Mouse (Mus musculus) NIH3T3 (cell line): Measurements from ENCODE around the gene Wwc1.

Experiments used
- DNase-seq: peaks from one replicate; pipeline ENCODE4 v3.0.0-alpha.2; 2012; ENCODE audit warnings: low read depth

Wwc1 gene

GRCm38 (mm10) chr11:35980411-35980917 lies at the start of gene Wwc1:
Gene Wwc1 (minus strand): TSS chr11:35980527.
- peak; percentile 64 for DNase-seq

GRCm38 (mm10) chr11:36020009-36020408 lies 39.7 kb upstream of the Wwc1 start:
- DNase-seq, result no peak

DNA sequence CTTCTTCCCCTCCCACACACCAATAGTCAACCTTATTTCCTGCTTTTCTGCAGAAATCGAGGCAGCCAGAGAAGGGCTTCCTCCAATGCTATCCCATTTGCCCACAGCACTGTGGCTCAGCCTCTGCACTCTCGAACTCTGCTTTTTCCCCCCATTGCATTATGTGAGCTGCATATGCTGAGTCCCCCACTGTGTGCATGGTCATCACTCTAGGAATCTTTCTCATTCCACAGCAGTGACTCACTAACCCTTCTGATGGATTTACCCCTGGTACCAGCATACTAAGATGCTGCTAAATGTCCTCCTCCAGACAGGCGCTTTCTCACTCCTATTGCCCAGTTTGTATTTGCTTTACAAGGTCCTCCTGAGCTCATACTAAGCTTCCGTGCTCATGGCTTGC lies 32.9 kb upstream of the Wwc1 start:
- peak; percentile 36 for DNase-seq

GRCm38 (mm10) chr11:36009281-36010208 lies 29.2 kb upstream of the Wwc1 start:
- no peak for DNase-seq

DNA sequence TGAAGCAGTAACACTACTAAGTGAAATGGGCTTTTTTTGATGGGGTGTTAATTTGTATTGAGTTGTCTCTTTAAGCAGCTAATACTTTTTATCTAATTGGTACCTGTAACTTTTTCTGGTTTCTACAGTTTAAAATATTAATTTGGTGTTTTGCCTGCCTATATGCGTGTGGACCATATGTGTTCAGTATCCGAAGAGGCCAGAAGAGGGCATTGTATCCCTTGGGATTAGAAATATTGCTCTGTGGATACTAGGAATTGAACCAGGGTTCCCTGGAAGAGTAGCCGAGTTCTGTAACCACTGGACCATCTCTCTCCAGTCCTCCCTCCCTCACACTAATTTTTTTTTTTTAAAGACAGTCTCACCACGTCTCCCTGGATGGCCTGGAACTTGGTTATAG lies 22.6 kb upstream of the Wwc1 start:
- DNase-seq, result no peak

DNA sequence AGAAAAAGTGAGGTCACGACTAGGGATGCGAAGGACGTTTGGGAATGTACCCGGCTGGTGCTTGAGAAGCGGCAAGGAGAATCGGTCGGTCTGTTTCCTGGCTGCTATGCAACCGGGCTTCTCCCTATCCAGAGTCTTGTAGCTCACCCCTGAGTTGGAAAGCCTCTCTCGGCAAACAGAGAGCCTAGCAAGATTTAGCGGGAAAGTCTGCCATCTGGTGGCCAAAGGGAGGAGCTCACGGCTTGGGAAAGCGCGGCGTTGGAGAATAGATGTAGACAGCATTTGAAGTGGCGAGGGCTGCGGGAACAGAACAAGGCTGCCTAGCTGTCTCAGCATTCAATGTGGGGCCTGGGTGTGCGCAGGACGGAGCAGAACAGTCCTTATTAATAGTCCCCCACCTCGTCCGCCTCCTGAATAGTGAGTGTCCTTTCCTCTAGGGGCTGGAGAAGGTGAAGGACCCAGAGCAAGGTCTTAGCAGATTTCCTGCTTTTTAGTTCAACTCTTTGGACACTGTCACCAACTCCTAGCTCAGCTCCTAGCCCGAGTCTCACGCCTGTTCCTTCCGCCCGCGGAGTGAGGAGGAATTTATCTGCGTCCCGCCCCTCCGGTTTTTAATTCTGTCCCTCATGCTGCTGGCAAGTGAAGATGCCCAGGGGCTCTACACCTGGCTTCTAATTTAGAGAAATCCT lies 21.1 kb upstream of the Wwc1 start:
- DNase-seq, result peak; percentile 96

DNA sequence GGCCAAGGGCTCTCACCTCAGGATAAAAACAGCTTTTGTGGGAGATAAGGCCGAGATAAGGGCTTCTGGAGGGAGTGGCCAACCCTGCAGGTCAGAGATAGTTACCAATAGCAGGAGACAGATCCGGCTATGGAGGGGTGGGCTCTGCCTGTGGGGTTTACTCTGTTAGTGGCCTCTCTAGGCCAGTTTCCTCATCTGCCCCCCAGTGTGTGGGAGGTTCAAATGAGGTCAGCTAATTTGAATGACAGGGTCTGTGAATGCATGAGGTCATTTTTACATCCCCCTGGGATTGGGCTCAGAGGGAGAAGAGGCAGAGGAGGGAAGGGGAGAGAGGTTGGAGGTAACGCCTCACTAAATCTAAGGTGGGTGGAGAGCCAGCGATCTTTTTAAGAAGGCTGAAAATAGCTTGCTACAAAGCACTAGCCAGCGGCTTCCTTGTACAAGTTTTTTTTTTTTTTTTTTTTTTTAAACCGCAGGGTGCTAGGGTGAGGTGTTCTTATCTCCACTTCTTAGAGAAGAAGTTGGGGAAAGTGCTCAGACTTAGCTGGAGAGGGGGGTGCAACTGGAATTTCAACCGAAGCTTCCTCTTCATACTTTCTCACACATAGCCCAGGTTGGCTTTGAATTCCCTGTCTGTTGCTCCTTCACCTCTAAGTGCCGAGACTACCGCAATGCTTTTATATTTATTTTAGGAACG lies 20.4 kb upstream of the Wwc1 start:
- no peak for DNase-seq

- no peak for DNase-seq
Observed at GRCm38 (mm10) chr11:36000038-36000437, 19.7 kb upstream of the Wwc1 start.

DNA sequence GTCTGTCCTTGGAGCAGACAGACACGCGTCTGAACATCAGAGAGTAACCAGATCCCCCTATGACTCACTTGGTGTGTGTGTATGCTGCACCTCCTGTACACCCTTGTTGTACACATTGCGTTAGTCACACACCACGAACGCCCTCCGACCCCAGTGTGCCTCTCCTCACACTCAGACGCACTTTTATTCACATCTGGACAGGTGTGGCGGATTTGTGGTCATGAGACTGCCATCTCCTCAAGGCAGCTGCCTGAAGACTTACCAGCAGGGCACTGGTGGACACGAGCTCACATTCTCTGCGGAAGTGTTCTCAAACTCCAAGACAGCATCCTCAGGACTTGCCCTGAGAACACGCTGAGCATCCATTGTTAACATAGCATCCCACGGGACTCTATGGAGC lies 17.7 kb upstream of the Wwc1 start:
- peak; percentile 27 for DNase-seq

- no peak for DNase-seq
Observed at GRCm38 (mm10) chr11:35995310-35995709, 15.0 kb upstream of the Wwc1 start.

DNA sequence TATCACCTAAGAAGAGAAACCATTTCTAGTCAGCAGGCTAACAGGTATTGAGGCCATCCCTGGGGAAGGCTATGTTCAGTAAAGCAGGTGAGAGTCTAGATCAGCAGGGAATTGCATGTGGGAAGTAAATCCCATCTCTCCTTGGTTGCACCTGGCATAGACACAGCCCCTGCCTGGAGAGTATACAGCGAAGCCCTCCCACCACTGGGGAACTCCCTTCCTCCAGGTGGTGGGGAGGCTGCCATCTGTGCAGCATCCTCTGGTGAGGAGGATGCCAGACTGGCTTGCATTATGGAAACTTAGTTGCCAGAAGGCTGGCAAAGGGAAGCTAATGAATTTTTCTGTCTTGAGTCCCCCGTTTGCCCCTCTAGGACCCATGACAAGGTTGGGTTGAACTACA lies 11.5 kb upstream of the Wwc1 start:
- no peak for DNase-seq

DNA sequence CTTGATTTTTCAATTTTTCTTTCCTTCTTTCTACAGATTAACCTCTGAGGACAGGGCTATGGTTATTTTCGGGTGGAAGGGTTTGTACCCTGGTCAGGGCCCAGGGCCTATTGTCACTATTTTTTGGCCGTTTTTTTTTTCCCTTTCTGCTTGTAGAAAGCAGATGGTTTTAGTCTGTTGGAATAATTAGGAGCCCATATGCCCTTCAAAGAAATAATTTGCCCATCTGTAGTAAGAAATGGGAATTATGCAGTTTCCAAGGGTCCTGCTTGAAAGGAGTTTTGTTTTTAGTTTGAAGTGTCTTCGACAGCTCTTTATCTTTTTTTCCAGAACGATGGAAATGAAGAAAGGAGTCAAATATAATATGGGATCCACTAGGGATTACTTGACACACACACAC lies 9.6 kb upstream of the Wwc1 start:
- DNase-seq, result no peak

- peak; percentile 38 for DNase-seq
Observed at GRCm38 (mm10) chr11:35985841-35986393, 5.6 kb upstream of the Wwc1 start.

DNA sequence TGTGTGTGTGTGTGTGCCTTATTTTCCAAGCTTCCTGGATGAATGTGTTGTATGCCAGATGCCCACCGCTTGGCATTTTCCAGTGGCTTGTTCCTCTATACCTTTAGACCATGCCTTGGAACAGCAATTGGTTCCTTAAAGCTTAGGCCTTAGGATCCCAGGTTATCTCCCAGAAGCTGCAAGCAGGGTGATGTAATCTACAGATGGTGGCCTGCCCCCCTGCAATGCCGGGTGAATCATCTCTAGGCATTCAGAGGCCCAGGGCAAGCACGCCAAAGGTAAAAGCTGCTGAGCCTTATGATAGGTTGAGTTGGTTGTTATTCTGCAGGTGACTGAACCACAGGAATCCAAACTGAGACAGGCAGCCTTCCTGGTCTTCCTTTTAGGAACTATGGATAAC lies 2.4 kb upstream of the Wwc1 start:
- DNase-seq, result peak; percentile 44

GRCm38 (mm10) chr11:35979733-35980410 lies 455 bp downstream of the Wwc1 start:
- DNase-seq, result peak; percentile 50

- peak; percentile 31 for DNase-seq
Observed at GRCm38 (mm10) chr11:35979266-35979732, 1.0 kb downstream of the Wwc1 start.

DNA sequence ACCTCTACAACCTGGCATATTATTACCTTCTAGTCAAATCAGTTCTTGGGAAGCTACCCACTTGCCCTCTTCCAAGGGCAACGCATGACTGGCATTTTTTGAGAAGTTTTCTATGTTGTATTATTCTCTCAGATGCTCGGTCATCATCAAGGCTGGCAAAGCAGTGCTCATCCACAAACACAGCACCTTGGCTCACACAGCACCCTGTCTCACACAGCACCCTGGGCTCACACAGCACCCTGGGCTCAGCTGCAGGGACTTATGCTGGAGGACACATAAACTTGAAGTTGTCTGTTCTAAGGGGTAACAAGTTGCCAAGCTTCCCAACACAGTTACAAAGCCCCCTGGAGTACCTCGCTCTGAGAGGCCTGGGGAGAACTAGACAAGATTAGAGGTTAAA lies 2.5 kb downstream of the Wwc1 start:
- DNase-seq, result no peak

- no peak for DNase-seq
Observed at GRCm38 (mm10) chr11:35977096-35977495, 3.2 kb downstream of the Wwc1 start.

DNA sequence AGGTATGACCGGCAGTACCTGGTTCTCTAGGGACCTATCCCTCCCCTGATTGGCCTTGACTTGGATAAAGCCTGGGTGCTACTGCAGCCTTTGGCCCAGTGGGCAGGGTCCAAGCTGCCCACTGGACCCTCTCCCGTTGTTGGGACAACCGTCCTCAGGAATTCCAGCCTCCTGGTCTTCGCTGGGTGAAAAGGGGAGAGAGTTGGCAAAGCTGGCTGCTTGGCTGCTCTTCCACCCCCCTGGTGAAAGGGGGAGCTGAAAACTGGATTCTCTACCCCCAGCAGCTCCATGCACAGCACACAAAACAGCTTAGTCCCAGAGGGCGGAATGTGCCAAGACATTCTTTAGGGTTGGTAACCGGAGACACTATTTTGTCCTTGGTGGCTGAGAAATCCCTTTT lies 3.8 kb downstream of the Wwc1 start:
- peak; percentile 41 for DNase-seq

GRCm38 (mm10) chr11:35974632-35975450 lies 5.5 kb downstream of the Wwc1 start:
- DNase-seq, result no peak

DNA sequence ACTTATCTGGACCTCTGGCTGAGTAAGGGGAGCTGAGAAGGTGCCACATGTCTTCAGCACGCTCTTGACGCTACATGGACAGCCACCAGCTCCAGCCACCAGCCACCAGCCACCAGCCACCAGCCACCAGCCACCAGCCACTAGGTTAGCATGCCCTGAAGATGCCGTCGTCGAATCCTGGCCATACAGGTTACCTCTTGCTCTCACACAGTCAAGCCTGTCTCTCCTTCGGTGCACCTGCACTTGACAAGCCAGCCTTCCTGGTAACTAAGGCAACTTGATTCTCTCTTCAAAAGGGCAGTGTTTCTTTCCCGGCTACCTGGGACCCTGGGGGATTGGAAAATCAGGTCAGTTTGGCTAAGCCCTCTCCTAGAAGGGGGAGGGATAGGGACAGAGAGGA lies 7.2 kb downstream of the Wwc1 start:
- no peak for DNase-seq
